Mouse (Mus musculus) cerebellum, adult 11 months (tissue): ENCODE data around the gene Tia1.
A peak's percentile ranks its signal among the peaks of the same experiment; 100 is the strongest.
"Not testable (repeated sequence)": the region's sequence is repeated elsewhere in the genome, so short reads cannot be mapped to it uniquely, and the experiment has no call there.

Experiments used
- DNase-seq: peaks from one replicate; pipeline ENCODE4 v3.0.0; 2022

The Tia1 gene

GRCm38 (mm10) chr6:86404100-86404861 lies at the start of gene Tia1:
TSS of gene Tia1 (plus strand) at chr6:86404219.
- DNase-seq, result peak; percentile 98

- no peak for DNase-seq
These were observed 49.1 kb upstream of the Tia1 start for GRCm38 (mm10) chr6:86354948-86355347.

- DNase-seq, result no peak
These were observed 47.1 kb upstream of the Tia1 start for GRCm38 (mm10) chr6:86356956-86357355.

GRCm38 (mm10) chr6:86360691-86361090 lies 43.3 kb upstream of the Tia1 start:
- no peak for DNase-seq

- DNase-seq, result no peak
These were observed 42.6 kb upstream of the Tia1 start for GRCm38 (mm10) chr6:86361373-86361772.

GRCm38 (mm10) chr6:86364442-86365141 lies 39.4 kb upstream of the Tia1 start:
- DNase-seq, result peak; percentile 72

- peak; percentile 93 for DNase-seq
These were observed 38.5 kb upstream of the Tia1 start, which contains the start of gene Fam136a for GRCm38 (mm10) chr6:86365371-86366124. TSS of gene Fam136a (plus strand) at chr6:86365646.

GRCm38 (mm10) chr6:86366125-86366852 lies 37.7 kb upstream of the Tia1 start:
- DNase-seq, result peak; percentile 64

- no peak for DNase-seq
These were observed 37.2 kb upstream of the Tia1 start for GRCm38 (mm10) chr6:86366853-86367249.

- DNase-seq, result no peak
These were observed 35.5 kb upstream of the Tia1 start for GRCm38 (mm10) chr6:86368479-86368878.

- no peak for DNase-seq
These were observed 33.8 kb upstream of the Tia1 start for GRCm38 (mm10) chr6:86370093-86370713.

GRCm38 (mm10) chr6:86370764-86371339 lies 33.2 kb upstream of the Tia1 start, which contains the start of gene Snrpg:
TSS of gene Snrpg (plus strand) at chr6:86371304.
- no peak for DNase-seq

GRCm38 (mm10) chr6:86371340-86371911 lies 32.6 kb upstream of the Tia1 start:
- peak; percentile 93 for DNase-seq

GRCm38 (mm10) chr6:86371950-86372516 lies 32.0 kb upstream of the Tia1 start:
- no peak for DNase-seq

GRCm38 (mm10) chr6:86373556-86373955 lies 30.5 kb upstream of the Tia1 start:
- no peak for DNase-seq

- DNase-seq, result no peak
These were observed 25.7 kb upstream of the Tia1 start for GRCm38 (mm10) chr6:86378341-86378740.

- not testable (repeated sequence) for DNase-seq
These were observed 23.9 kb upstream of the Tia1 start for GRCm38 (mm10) chr6:86380112-86380511.

- DNase-seq, result no peak
These were observed 21.5 kb upstream of the Tia1 start for GRCm38 (mm10) chr6:86382551-86382950.

- no peak for DNase-seq
These were observed 20.6 kb upstream of the Tia1 start for GRCm38 (mm10) chr6:86383370-86383769.

- DNase-seq, result no peak
These were observed 19.3 kb upstream of the Tia1 start for GRCm38 (mm10) chr6:86384692-86385091.
